Mouse (Mus musculus): ENCODE data around the gene Faap100.
"Not testable (repeated sequence)": the region's sequence is repeated elsewhere in the genome, so short reads cannot be mapped to it uniquely, and the experiment has no call there.

The Faap100 gene

GRCm38 (mm10) chr11:120375324-120375723 is 3.2 kb downstream of the Faap100 start:
- DNase-seq = no peak

GRCm38 (mm10) chr11:120373820-120374586 is 4.6 kb downstream of the Faap100 start:
- no peak for DNase-seq

GRCm38 (mm10) chr11:120373025-120373424 is 5.5 kb downstream of the Faap100 start:
- DNase-seq = no peak

GRCm38 (mm10) chr11:120369656-120370055 is 8.9 kb downstream of the Faap100 start:
- DNase-seq = no peak

- DNase-seq = no peak
These were observed 12.0 kb downstream of the Faap100 start for GRCm38 (mm10) chr11:120366443-120367027.

- DNase-seq = no peak
These were observed 15.7 kb downstream of the Faap100 start for GRCm38 (mm10) chr11:120362891-120363290.

- no peak for DNase-seq
These were observed 17.3 kb downstream of the Faap100 start, which contains the start of gene Fscn2 for GRCm38 (mm10) chr11:120361295-120361694. Gene Fscn2, plus strand, starts transcription at chr11:120361534.

- DNase-seq = no peak
These were observed 17.8 kb downstream of the Faap100 start for GRCm38 (mm10) chr11:120360755-120361154.

GRCm38 (mm10) chr11:120360062-120360461 is 18.5 kb downstream of the Faap100 start:
- DNase-seq = no peak

GRCm38 (mm10) chr11:120359391-120359790 is 19.2 kb downstream of the Faap100 start:
- DNase-seq = no peak

GRCm38 (mm10) chr11:120357791-120358401 is 20.7 kb downstream of the Faap100 start:
- DNase-seq = no peak

- DNase-seq = no peak
These were observed 21.7 kb downstream of the Faap100 start for GRCm38 (mm10) chr11:120356900-120357299.

- no peak for DNase-seq
These were observed 22.2 kb downstream of the Faap100 start for GRCm38 (mm10) chr11:120356319-120356840.

GRCm38 (mm10) chr11:120355277-120356039 is 23.1 kb downstream of the Faap100 start:
- no peak for DNase-seq

GRCm38 (mm10) chr11:120354304-120355276 is 24.0 kb downstream of the Faap100 start:
- DNase-seq = no peak

- DNase-seq = peak; percentile 68
These were observed 24.9 kb downstream of the Faap100 start for GRCm38 (mm10) chr11:120353500-120354303.

GRCm38 (mm10) chr11:120352571-120353290 is 25.8 kb downstream of the Faap100 start:
- DNase-seq = no peak

- DNase-seq = not testable (repeated sequence)
These were observed 26.5 kb downstream of the Faap100 start for GRCm38 (mm10) chr11:120352093-120352350.

- DNase-seq = peak; percentile 47
These were observed 27.1 kb downstream of the Faap100 start for GRCm38 (mm10) chr11:120351250-120352092.
